Mouse (Mus musculus): ENCODE results near the gene Mcidas. TPM values are rescaled to one million over a fixed set of nuclear protein-coding genes. Genes with fewer than 3 reads are reported as not detected.
A peak's percentile ranks its signal among the peaks of the same experiment; 100 is the strongest.

Mcidas gene
- total RNA-seq (2021) = under 1 TPM; 0.28 to 0.62 TPM

DNA sequence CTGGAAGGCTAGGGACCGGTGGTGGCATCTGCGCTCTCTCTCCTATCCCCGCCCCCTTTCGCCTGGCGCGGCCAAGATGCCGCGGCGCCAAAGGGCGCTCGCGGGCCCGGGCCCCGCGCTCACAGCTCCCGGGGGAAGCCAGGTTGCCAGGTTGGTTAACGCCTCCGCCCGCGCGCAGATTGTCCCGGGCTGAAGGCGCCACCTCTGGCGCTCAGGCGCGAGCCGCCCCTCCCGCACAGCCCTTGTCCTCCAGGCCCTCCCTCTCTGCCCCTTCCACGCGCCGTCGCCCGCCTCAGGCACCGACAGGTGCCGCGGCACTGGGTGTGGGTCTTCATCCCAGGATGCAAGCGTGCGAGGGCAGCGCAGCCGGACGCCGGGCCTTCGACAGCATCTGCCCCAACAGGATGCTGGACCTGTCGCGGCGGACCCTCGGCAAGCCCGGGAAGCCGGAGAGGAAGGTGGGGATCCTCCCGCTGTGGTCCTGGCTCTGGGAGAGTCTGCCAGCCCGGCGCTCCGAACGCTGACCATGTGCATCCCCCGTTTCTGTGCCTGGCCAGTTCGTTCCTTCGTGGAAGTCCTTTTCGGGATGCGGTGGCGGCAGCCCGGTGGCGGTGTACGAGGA lies at the start of gene Mcidas:
TSS of gene Mcidas (plus strand) at position 315 of the 622 bp plus-strand sequence.
- DNase-seq = peak; percentile 56
- intact Hi-C loops (cut with DNase I) = no loop called here

DNA sequence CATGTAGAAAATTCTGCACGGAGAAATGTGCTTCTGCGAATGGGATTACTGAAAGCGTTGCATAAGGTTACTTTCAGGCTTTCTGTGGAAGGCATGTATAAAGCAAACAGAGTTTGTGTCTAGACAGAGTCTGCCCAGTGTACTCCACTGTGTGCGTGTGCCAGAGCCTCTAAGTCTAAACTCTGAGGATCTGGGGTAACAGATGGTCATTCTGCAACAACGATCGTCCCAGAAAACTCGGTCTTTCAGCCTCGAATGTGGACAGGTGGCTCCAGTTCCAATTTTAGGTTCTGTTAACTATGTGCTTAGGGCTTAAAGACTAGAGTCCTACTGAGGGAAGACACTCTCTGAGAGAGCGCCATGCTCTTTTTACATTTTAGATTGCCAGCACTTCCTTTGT lies 48.3 kb upstream of the Mcidas start:
- intact Hi-C loops (cut with DNase I) = no loop called here
- DNase-seq = no peak

DNA sequence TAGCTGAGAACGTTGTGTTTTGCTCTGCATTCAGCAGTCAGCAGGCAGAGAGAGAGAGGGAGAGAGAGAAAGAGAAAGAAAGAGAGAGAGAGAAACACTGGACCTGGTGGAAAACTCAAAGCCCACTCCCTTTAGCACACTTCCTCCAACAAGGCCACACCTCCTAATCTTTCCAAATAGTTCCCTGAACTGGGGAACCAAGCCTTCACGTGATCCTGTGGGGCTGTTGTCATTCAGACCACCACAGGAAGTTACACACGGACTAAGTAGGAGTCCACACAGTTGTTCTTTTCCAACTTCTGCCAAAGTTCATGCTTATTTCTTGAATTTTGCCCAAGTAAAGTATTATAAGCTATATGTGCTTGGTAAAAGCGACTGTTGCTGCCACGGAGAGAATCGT lies 47.7 kb upstream of the Mcidas start:
- no peak for DNase-seq
- intact Hi-C loops (cut with DNase I) = no loop called here

DNA sequence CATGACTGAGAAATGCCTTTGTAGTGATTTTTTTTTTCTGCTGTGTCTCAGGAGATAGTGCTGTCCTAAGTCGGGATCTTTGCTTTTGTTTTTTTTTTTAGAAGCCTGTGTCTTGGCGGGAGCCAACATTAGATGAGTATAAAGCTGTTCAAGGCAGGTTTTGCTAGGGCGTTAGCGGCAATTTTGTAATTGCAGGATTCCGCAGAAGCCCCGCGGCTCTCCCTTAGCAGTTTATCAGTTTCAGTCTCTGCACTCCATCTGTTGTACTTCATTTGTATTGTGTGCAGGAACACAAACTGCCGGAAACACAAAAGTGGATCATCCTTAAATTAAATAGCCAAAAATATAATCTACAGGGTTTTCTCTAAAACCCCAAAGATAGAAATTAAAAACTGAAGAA lies 39.6 kb upstream of the Mcidas start:
- no peak for DNase-seq
- intact Hi-C loops (cut with DNase I) = loop anchor here (10.0 kb wide), 1 partner anchor 59 kb away; no protein-coding TSS in a partner anchor

DNA sequence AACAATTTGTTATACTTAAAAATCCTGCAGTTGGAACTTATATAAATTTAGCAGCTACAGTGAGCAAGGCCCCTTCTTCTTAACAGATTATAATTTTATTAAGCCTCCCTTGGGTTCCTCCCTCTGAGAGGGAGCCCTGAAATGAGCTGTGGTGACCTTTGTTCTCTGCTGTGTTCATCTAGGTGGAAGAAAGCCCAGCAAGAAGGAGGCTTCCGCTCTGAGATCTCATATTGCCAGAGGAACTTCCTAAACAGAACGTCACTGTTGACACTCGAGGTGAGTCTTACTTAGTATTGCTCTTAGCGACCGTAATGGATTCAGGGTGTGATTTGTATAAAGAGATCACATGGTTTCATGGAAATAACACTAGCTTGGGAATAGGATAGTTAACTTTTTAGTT lies 30.6 kb upstream of the Mcidas start:
- DNase-seq = no peak
- intact Hi-C loops (cut with DNase I) = no loop called here

DNA sequence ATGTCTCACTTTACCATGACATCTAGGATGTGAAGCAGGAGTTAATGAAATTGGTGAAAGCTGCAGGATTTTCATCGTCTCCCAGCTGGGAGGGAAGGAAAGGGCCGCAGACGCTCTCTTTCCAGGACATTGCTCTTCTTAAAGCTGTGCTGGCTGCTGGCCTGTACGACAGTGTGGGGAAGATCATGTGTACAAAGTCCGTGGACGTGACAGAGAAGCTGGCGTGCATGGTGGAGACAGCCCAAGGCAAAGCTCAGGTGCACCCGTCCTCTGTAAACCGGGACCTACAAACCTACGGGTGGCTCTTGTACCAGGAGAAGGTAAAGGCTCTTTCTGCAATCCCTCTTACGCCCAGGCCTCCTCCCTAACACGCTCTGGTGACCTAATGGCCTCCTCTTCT lies 29.2 kb upstream of the Mcidas start:
- DNase-seq = no peak
- intact Hi-C loops (cut with DNase I) = no loop called here

DNA sequence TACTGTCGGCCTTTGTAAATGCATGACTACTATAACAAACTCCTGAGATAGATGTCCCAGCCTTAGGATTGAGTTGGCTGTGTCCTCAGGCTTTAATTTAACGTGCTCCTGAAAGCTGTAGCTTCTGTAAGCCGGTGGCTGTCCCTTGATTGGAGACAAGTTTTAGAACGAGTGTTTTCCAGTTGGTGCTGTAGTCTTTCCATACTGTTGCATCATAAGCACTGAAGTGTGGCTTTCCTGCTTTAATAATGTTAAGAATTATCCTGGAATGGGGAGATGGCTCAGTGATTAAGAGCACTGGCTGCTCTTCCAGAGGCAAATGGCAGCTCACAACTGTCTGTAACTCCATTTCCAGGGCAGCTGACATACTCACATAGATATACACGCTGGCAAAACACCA lies 26.4 kb upstream of the Mcidas start:
- intact Hi-C loops (cut with DNase I) = no loop called here
- no peak for DNase-seq

DNA sequence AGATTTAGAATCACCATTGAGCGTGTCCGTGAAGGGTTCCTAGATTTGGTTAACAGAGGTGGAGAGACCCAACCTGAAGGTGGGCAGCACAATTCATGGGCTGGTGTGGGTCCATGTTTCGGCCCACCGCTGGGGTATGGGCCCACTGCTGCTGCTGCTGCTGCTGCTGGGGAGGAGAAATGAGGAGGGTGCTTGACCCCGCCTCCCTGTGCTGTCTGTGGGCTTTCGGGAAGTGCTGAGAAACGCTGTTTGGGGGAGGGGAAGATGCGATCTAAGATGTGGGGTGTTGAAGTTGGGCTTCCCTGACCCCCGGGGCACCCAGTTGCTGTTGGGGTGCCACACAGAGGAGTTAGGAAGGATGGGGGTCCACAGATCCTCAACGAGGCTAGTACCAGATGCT lies 16.9 kb upstream of the Mcidas start:
- intact Hi-C loops (cut with DNase I) = no loop called here
- no peak for DNase-seq

DNA sequence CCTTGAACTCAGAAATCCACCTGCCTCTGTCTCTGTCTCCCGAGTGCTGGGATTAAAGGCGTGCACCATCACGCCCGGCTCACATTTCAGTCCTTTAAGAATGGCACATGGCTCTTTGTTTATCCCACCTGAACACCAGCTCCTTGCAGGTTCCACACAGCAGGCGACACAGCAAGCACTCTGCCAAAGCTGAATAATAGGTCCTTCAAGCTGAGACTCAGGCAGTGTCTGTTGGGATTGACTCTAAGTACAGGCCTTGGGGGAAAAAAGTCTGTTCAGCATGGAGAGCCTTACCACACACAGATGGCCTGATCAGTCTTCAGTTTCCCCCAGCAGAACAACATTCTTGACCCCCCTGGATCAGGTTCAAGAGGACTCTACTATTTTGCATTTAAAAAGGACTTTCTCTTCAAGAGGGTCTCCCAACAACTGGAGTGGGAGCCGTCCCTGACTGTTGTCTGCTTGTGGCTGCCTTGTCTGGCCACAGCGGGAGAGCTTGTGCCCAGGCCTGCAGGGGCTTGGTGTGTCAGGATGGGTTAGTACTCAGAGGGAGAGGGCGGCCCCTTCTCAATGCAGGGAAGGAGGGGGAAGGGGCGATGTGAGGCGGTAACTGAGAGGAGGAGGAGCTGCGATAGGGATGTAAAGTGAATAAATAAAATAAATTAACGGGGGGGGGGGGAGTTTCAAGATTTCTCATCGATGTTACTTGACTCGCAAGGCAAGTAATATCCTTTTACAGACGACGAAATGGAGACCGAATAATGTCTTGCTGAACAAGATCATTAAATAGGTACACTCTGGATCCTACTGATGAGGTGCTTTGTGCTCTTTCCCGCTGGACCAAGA lies 7.8 kb upstream of the Mcidas start:
- peak; percentile 12 for DNase-seq
- intact Hi-C loops (cut with DNase I) = loop anchor here (10.0 kb wide), 1 partner anchor 49 kb away; the partner anchor contains the start of gene Cdc20b

DNA sequence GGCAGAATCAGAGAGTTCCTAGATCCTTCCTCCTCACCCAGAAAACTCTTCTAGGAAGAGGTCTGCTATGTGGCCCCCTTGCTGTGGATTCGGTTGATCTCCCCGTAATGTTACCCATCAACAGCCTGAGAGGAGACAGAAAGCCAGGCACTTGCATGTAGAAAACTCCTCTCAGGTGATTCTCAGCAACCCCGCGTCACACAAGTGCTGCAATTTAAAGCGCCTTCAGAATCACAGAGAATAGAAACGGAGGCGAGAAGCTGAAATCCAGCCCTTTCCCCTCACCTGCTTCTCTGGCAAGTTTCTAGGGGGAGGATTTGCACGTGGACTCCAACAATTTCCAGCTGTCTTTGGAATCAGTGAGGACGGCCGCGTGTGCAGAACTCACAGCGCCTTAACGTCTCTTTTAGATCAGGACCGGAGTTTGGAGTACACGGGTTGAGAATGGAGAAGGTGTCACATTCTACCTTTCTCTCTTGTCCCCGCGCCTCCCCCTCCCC lies 7.1 kb upstream of the Mcidas start:
- intact Hi-C loops (cut with DNase I) = loop anchor here (10.0 kb wide), 1 partner anchor 48 kb away; the partner anchor contains the start of gene Cdc20b

DNA sequence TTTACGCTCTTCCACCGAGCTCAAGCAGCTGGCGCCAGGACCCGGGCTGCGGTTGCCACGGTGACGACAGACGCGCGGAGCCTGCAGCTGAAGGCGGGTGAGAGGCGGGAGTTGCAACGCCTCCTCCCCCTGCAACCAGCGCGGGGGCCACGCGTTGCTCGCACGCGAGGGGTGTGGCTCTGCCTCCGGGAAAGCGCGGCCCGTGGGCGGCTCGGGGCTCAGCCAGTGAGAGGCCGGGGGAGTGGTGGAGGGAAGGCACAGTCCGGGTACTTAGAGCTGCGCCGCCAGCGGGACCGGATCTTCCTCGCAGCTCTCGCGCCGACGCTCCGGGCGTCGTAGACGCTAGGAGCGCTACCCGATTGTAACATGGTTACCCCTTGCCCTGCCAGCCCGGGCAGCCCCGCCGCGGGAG lies 6.1 kb upstream of the Mcidas start, which contains the start of gene Ccno:
TSS of gene Ccno (plus strand) at position 271 of the 412 bp plus-strand sequence.
- DNase-seq = peak; percentile 94
- intact Hi-C loops (cut with DNase I) = loop anchor here (10.0 kb wide), 1 partner anchor 47 kb away; the partner anchor contains the start of gene Cdc20b

More for the DNA sequence above, 7.1 kb upstream of the Mcidas start:
- no peak for DNase-seq

DNA sequence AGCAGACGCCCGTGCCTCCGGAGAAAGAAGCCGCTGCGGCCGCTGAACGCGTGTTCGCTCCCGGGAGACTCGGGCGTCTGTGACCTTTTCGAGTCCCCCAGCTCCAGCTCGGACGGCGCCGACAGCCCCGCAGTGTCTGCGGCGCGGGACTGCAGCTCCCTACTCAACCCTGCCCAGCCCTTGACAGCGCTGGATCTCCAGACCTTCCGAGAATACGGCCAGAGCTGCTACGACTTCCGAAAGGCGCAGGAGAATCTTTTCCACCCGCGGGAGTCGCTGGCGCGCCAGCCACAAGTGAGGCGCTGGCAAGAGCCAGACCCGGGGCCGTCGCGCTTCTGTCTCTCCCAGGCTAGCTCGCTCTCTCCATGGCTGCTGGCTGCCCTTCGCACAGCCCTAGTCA lies 5.7 kb upstream of the Mcidas start:
- DNase-seq = peak; percentile 32
- intact Hi-C loops (cut with DNase I) = loop anchor here (10.0 kb wide), 1 partner anchor 47 kb away; the partner anchor contains the start of gene Cdc20b

DNA sequence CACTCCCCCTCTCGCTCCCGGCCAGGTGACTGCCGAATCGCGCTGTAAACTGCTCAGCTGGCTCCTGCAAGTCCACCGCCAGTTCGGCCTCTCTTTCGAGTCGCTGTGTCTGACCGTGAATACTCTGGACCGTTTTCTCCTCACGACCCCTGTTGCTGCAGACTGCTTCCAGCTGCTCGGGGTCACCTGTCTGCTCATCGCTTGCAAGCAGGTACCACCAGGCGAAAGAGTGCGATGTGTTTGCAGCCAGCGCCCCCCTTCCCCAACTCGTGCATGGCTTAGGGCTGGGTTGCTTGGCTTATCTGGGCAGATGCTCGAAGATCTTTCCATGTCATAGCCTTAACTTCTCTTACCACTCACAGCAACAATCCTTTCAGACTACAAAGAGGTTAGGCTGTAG lies 4.8 kb upstream of the Mcidas start:
- intact Hi-C loops (cut with DNase I) = loop anchor here (10.0 kb wide), 1 partner anchor 46 kb away; the partner anchor contains the start of gene Cdc20b
- DNase-seq = no peak

DNA sequence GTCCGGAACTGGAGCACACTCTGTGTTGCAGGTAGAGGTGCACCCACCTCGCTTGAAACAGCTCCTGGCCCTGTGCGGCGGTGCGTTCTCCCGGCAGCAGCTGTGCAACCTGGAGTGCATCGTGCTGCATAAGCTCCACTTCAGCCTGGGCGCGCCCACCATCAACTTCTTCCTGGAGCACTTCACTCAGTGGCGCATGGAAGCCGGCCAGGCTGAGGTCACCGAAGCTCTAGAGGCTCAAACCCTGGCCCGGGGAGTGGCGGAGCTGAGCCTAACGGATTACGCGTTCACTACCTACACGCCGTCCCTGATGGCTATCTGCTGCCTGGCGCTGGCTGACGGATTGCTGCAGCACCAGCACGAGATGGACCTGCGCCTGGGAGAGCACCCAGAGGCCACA lies 4.1 kb upstream of the Mcidas start:
- no peak for DNase-seq
- intact Hi-C loops (cut with DNase I) = loop anchor here (10.0 kb wide), 1 partner anchor 45 kb away; the partner anchor contains the start of gene Cdc20b

DNA sequence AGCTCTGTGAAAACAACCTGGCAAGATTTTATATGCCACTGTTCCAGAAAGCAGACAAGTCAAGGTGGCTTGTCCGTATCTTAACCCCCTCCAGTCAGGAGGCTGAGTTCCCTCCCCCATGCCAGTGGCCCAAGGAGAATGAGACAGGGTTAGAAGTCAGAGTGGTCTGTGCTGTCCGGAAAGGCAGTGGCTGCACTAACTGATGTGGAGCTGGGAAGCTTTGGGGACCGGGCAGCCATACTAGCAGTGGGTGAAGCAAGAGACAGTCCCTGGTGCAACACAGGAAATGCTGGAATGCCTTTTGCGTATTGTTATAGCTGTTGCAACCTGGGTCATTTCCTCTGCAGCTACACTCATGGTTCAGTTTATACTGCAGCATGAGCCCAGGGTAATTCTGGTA lies 3.3 kb upstream of the Mcidas start:
- no peak for DNase-seq
- intact Hi-C loops (cut with DNase I) = no loop called here

DNA sequence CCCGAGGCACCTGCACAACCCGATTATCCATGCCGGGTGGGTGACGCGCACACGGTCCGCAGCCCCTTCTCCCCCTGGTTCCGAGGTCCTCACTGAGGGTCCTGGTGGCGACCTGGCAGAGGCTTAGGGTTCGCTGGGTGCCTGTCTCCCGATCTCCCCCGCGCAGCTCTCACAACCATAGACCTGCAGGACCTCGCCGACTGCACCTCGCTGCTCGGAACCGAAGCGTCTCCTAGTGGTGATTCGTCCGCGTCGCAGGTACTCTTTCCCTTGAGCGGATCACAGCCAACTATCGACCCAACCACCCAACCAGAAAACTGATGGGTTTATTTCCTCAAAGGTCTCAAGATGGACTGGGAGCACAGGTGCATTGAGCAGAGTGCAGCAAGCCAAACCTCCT lies 546 bp downstream of the Mcidas start:
- peak; percentile 58 for DNase-seq
- intact Hi-C loops (cut with DNase I) = no loop called here

DNA sequence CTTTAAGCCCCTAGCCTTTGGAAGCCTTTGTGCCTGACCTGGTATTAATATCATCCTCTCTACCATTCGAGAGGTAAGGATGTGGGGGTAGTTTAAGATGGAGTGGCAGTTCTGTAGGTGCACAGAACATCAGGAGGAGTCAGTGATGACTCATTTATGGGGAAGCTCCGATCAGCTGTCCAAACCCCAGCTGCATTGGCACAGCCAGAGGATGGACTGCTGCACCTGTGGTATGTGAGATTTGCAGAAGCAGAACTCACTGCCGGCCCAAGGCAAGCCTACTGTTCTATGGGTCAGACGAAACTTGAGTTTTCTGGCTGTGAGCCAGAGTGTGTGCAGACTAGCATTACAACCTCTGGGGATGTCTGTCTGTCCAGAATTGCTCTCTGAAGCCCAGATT lies 2.8 kb downstream of the Mcidas start:
- intact Hi-C loops (cut with DNase I) = no loop called here
- no peak for DNase-seq

DNA sequence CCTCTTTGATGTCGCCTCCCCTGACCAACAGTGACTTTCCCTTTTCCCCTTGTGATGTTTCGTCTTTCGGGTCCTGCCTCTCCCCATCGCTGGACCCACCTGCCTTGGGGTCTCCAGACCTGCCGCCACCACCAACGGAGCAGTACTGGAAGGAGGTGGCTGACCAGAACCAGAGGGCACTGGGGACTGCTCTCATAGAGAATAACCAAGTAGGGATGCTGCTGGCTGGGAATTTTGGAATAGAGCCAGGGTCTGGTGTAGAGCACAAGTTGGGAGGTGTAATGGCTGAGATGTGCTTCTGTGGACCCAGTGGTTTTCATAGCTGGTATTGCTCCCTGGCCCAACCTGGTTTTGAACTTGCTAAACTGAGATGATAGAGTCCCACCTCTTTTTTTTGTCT lies 3.7 kb downstream of the Mcidas start:
- intact Hi-C loops (cut with DNase I) = no loop called here
- no peak for DNase-seq

DNA sequence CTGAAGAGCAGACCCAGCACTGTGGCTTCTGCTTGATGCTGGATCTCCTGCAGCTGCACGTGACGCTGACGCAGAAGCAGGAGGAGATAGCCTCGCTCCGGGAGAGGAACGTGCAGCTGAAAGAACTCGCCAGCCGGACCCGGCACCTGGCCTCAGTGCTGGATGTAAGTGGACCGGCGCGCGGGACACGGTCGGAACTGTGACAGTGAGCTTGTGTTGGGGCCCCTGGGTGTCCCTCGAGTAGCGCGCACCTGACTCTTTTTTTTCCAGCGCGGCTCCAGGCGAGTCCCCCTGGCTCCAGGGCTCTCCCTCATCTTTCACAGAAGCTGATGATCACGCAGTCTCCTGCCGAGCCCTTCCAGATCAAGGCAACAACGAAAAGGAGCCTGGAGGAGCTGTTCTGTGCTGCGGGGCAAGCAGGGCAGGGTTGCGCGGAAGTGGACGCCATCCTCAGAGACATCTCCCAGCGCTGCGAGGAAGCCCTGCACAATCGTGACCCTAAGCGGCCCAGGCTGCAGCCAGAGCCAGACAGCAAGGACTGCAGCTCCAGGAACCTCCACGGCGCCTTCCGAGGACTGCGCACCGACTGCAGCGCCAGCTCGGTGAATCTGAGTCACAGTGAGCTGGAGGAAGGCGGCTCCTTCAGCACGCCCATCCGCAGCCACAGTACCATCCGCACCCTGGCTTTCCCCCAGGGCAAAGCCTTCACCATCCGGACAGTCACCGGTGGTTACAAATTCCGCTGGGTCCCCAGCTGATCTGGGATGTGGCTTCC lies 5.0 kb downstream of the Mcidas start:
- intact Hi-C loops (cut with DNase I) = no loop called here
- DNase-seq = peak; percentile 21

DNA sequence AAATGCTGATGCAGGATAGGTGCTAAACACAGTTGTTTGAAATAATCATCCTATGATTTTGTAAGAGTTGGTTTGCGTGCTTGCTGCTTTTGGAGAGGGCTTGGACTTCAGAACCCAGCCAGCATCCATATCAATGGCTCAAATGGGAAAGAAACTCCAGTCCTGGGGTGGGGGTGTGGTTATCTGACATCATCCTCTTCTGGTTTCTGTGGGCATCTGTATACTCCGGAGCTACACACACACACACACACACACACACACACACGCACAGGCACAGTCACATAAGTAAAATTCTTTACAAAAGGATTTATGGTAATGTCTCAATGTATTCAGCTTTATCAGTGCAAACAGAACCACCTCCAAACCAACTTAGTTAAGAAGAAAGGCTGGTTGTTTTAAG lies 6.4 kb downstream of the Mcidas start:
- intact Hi-C loops (cut with DNase I) = no loop called here
- no peak for DNase-seq
